Comparison of ENCODE assay signal across 12 mouse cellular contexts in the genomic region with DNA sequence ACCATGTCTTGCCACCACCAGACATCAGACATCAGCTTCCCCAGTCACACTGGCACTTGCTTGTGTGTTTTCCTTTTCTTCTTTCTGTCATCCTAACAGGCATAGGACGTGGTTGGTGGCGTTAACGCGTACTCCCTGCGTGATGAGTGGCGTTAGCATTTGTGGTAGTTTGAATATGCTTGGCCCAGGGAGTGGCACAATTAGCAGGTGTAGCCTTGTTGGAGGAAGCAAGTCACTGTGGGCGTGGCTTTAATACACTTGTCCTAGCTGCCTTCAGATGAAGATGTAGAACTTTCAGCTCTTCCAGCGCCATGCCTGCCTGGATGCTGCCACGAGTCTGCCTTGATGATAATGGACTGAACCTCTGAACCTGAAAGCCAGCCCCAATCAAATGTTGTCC.
"Had no signal": no experiment of that assay in that cellular context is flagged by ENCODE, and none has a peak within 500 bp of the region (broad histone marks: within the 10 kb centered on the region; RNA-seq: fewer than 3 reads in every experiment).

No protein-coding gene starts in this region.

- DNase-seq: gastrocnemius, postnatal 14 days; gastrocnemius, postnatal 36 days; heart, adult 18-20 months; heart, postnatal 14 days; heart, postnatal 36 days; kidney, adult 11 months; kidney, adult 2 months; kidney, adult 9 months; kidney, postnatal 14 days; kidney, postnatal 36 days; layer of hippocampus, adult 9-11 months; layer of hippocampus, postnatal 36 days had no signal
